Mouse (Mus musculus): ENCODE measurements around the gene Sptb. TPM values are rescaled to one million over a fixed set of nuclear protein-coding genes. Genes with fewer than 3 reads are reported as not detected.

Sptb gene
- polyA plus RNA-seq, 1 experiment from 2014 or later: 0.39 TPM

GRCm38 (mm10) chr12:76619847-76620246, 90.5 kb downstream of the Sptb start:
- no peak for ATAC-seq
- Histone ChIP-seq H3K27ac (no peak overlapping the region), H3K4me2 (no peak overlapping the region), H3K4me3 (no peak overlapping the region), H3K9ac (no peak overlapping the region), H3K27me3 (no peaks in the 10 kb centered on the region), H3K36me3 (ENCODE audit: poor library complexity, severe bottlenecking) (no peaks in the 10 kb centered on the region), H3K9me3 (replicated peaks) (no peaks in the 10 kb centered on the region), H3K4me1 (peaks cover 9% of the 10 kb centered on the region)
- WGBS: 55% methylated on average over 5 of the region's 5 CpGs

- H3K27ac ChIP-seq: no peak overlapping the region
- no peak overlapping the region for H3K4me2 ChIP-seq
- no peaks in the 10 kb centered on the region for H3K27me3 ChIP-seq
- H3K36me3 ChIP-seq (ENCODE audit: poor library complexity, severe bottlenecking): no peaks in the 10 kb centered on the region
- WGBS: 44% methylated on average over 4 of the region's 4 CpGs
- no peak overlapping the region for H3K9ac ChIP-seq
- H3K9me3 ChIP-seq (replicated peaks): no peaks in the 10 kb centered on the region
- peaks cover 9% of the 10 kb centered on the region for H3K4me1 ChIP-seq
- H3K4me3 ChIP-seq: no peak overlapping the region
- peak; percentile 16; the same call in 1 of the 2 replicates for ATAC-seq
These were observed 92.2 kb downstream of the Sptb start for GRCm38 (mm10) chr12:76618175-76618574.

GRCm38 (mm10) chr12:76615580-76615937, 94.8 kb downstream of the Sptb start:
- Histone ChIP-seq H3K4me3 (no peak overlapping the region), H3K9me3 (replicated peaks) (no peaks in the 10 kb centered on the region), H3K9ac (no peak overlapping the region), H3K27ac (no peak overlapping the region), H3K36me3 (ENCODE audit: poor library complexity, severe bottlenecking) (no peaks in the 10 kb centered on the region), H3K27me3 (no peaks in the 10 kb centered on the region), H3K4me2 (no peak overlapping the region), H3K4me1 (peaks cover 9% of the 10 kb centered on the region)
- WGBS: 64% methylated on average over 4 of the region's 4 CpGs
- ATAC-seq: no peak

GRCm38 (mm10) chr12:76614868-76615579, 95.3 kb downstream of the Sptb start:
- no peaks in the 10 kb centered on the region for H3K36me3 ChIP-seq (ENCODE audit: poor library complexity, severe bottlenecking)
- no peak overlapping the region for H3K9ac ChIP-seq
- H3K4me3 ChIP-seq: no peak overlapping the region
- 73% methylated on average over 12 of the region's 12 CpGs for WGBS
- no peak overlapping the region for H3K4me2 ChIP-seq
- H3K27me3 ChIP-seq: no peaks in the 10 kb centered on the region
- no peaks in the 10 kb centered on the region for H3K9me3 ChIP-seq (replicated peaks)
- H3K27ac ChIP-seq: no peak overlapping the region
- ATAC-seq: no peak
- peaks cover 9% of the 10 kb centered on the region for H3K4me1 ChIP-seq

- ATAC-seq: no peak
- Histone ChIP-seq H3K36me3 (ENCODE audit: poor library complexity, severe bottlenecking) (no peaks in the 10 kb centered on the region), H3K27me3 (no peaks in the 10 kb centered on the region), H3K9me3 (replicated peaks) (no peaks in the 10 kb centered on the region), H3K27ac (no peak overlapping the region), H3K9ac (no peak overlapping the region), H3K4me3 (no peak overlapping the region), H3K4me2 (no peak overlapping the region), H3K4me1 (no peaks in the 10 kb centered on the region)
- 90% methylated on average over 12 of the region's 12 CpGs for WGBS
These were observed 97.7 kb downstream of the Sptb start for GRCm38 (mm10) chr12:76612621-76613020.

- H3K9me3 ChIP-seq (replicated peaks): no peaks in the 10 kb centered on the region
- no peaks in the 10 kb centered on the region for H3K27me3 ChIP-seq
- H3K4me1 ChIP-seq: no peaks in the 10 kb centered on the region
- H3K4me2 ChIP-seq: no peak overlapping the region
- no peaks in the 10 kb centered on the region for H3K36me3 ChIP-seq (ENCODE audit: poor library complexity, severe bottlenecking)
- H3K27ac ChIP-seq: no peak overlapping the region
- no peak overlapping the region for H3K9ac ChIP-seq
- WGBS: 87% methylated on average over 15 of the region's 15 CpGs
- ATAC-seq: no peak
- no peak overlapping the region for H3K4me3 ChIP-seq
These were observed 101.3 kb downstream of the Sptb start for GRCm38 (mm10) chr12:76608997-76609565.

GRCm38 (mm10) chr12:76608241-76608640, 102.1 kb downstream of the Sptb start:
- no peaks in the 10 kb centered on the region for H3K36me3 ChIP-seq (ENCODE audit: poor library complexity, severe bottlenecking)
- 85% methylated on average over 11 of the region's 11 CpGs for WGBS
- H3K27ac ChIP-seq: no peak overlapping the region
- no peak overlapping the region for H3K4me3 ChIP-seq
- H3K27me3 ChIP-seq: no peaks in the 10 kb centered on the region
- H3K9me3 ChIP-seq (replicated peaks): no peaks in the 10 kb centered on the region
- H3K9ac ChIP-seq: no peak overlapping the region
- H3K4me1 ChIP-seq: no peaks in the 10 kb centered on the region
- no peak for ATAC-seq
- no peak overlapping the region for H3K4me2 ChIP-seq

- WGBS: 62% methylated on average over 3 of the region's 3 CpGs
- no peaks in the 10 kb centered on the region for H3K9me3 ChIP-seq (replicated peaks)
These were observed 104.5 kb downstream of the Sptb start for GRCm38 (mm10) chr12:76605837-76606236.

GRCm38 (mm10) chr12:76604546-76604945, 105.8 kb downstream of the Sptb start:
- no peak overlapping the region for H3K4me3 ChIP-seq
- WGBS: 47% methylated on average over 4 of the region's 4 CpGs
- no peaks in the 10 kb centered on the region for H3K4me1 ChIP-seq
- H3K27ac ChIP-seq: no peak overlapping the region
- H3K4me2 ChIP-seq: no peak overlapping the region
- H3K9ac ChIP-seq: no peak overlapping the region
- no peaks in the 10 kb centered on the region for H3K36me3 ChIP-seq (ENCODE audit: poor library complexity, severe bottlenecking)
- ATAC-seq: no peak
- no peaks in the 10 kb centered on the region for H3K27me3 ChIP-seq
- no peaks in the 10 kb centered on the region for H3K9me3 ChIP-seq (replicated peaks)

More at GRCm38 (mm10) chr12:76605837-76606236, 104.5 kb downstream of the Sptb start:
- no peak for ATAC-seq
- no peaks in the 10 kb centered on the region for H3K27me3 ChIP-seq
- no peaks in the 10 kb centered on the region for H3K4me1 ChIP-seq
- H3K4me2 ChIP-seq: no peak overlapping the region
- no peak overlapping the region for H3K27ac ChIP-seq
- H3K4me3 ChIP-seq: no peak overlapping the region
- no peak overlapping the region for H3K9ac ChIP-seq
- no peaks in the 10 kb centered on the region for H3K36me3 ChIP-seq (ENCODE audit: poor library complexity, severe bottlenecking)

GRCm38 (mm10) chr12:76603779-76604178, 106.6 kb downstream of the Sptb start:
- no peaks in the 10 kb centered on the region for H3K4me1 ChIP-seq
- no peak overlapping the region for H3K9ac ChIP-seq
- WGBS: 91% methylated on average over 9 of the region's 9 CpGs
- H3K4me3 ChIP-seq: no peak overlapping the region
- no peak for ATAC-seq
- H3K27me3 ChIP-seq: no peaks in the 10 kb centered on the region
- H3K9me3 ChIP-seq (replicated peaks): no peaks in the 10 kb centered on the region
- H3K4me2 ChIP-seq: no peak overlapping the region
- no peaks in the 10 kb centered on the region for H3K36me3 ChIP-seq (ENCODE audit: poor library complexity, severe bottlenecking)
- no peak overlapping the region for H3K27ac ChIP-seq

- H3K9me3 ChIP-seq (replicated peaks): no peaks in the 10 kb centered on the region
- no peak for ATAC-seq
- no peaks in the 10 kb centered on the region for H3K36me3 ChIP-seq (ENCODE audit: poor library complexity, severe bottlenecking)
- WGBS: 78% methylated on average over 24 of the region's 24 CpGs
- H3K4me1 ChIP-seq: peaks cover 15% of the 10 kb centered on the region
- H3K4me2 ChIP-seq: no peak overlapping the region
- no peak overlapping the region for H3K27ac ChIP-seq
- no peak overlapping the region for H3K4me3 ChIP-seq
- H3K27me3 ChIP-seq: 0 out of 2 replicates have a peak, but pooled peaks cover 4% of the 10 kb centered on the region
- H3K9ac ChIP-seq: no peak overlapping the region
These were observed 112.0 kb downstream of the Sptb start for GRCm38 (mm10) chr12:76598196-76598928.

GRCm38 (mm10) chr12:76597577-76598100, 112.7 kb downstream of the Sptb start:
- H3K4me3 ChIP-seq: no peak overlapping the region
- no peak for ATAC-seq
- 81% methylated on average over 15 of the region's 15 CpGs for WGBS
- peaks cover 15% of the 10 kb centered on the region for H3K4me1 ChIP-seq
- H3K4me2 ChIP-seq: no peak overlapping the region
- no peaks in the 10 kb centered on the region for H3K36me3 ChIP-seq (ENCODE audit: poor library complexity, severe bottlenecking)
- no peaks in the 10 kb centered on the region for H3K9me3 ChIP-seq (replicated peaks)
- no peak overlapping the region for H3K27ac ChIP-seq
- H3K9ac ChIP-seq: no peak overlapping the region
- 0 out of 2 replicates have a peak, but pooled peaks cover 4% of the 10 kb centered on the region for H3K27me3 ChIP-seq

All from forebrain, embryonic 13.5 days (tissue).